Mouse (Mus musculus): ENCODE results near the gene Osbpl2.

DNA sequence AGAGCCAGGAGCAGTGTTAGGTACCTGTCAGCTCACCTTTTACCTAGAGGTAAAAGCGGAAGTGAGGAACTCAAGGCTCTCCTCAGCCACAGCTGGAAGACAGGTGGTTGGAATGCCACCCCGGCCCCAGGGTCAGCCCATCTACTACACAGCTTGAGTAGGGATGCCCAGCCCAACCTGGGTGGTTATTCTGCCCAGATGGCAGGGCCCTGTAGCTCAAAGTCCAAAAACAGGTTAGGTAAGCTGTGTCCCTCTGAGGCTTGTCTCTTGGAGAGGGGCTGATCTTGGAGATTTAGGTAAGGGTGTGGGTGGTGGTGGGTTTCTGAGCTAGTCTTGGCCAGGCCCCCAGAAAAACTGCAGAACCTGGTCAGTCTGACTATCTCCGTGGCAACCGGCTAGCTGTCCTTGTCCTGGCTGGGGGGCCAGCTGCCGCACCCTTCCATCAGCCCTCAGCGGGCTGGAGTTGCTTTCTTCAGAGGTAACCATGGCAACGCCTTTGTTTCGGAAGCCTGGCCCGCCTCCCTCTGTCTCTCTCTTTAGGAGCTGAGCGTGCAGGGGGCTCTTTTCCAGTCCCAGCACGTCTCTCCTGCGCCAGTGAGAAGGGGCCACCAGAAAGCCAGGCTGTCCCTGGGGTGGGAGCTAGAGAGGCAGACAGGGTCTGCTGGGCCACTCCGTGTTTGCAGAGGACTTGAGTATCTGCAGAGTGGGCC lies 1.5 kb upstream of the Osbpl2 start:
- no peak for TF ChIP-seq POLR2A (IDR thresholded peaks at IDR 0.05; ENCODE audit: borderline replicate concordance, extremely low read depth, low read depth, low read length)
- TF ChIP-seq CTCF (IDR thresholded peaks at IDR 0.05; ENCODE audit: insufficient read depth, low read length), result no peak
